Mouse (Mus musculus): Measurements from ENCODE around the gene Zzz3. TPM values are rescaled to one million over a fixed set of nuclear protein-coding genes. Genes with fewer than 3 reads are reported as not detected.

Gene Zzz3
- polyA plus RNA-seq, 1 experiment = 19.1 TPM

GRCm38 (mm10) chr3:152465338-152465737, 70.1 kb downstream of the Zzz3 start:
- no peak overlapping the region for H3K4me3 ChIP-seq (ENCODE audit: insufficient read depth, low read depth, low read length)
- TF ChIP-seq CTCF (conservative IDR thresholded peaks at IDR 0.05; ENCODE audit: insufficient read depth, insufficient read length, low read depth, low read length) = no peak
- TF ChIP-seq POLR2A (IDR thresholded peaks at IDR 0.05; ENCODE audit: low read depth, low read length) = no peak
- no peak overlapping the region for H3K27ac ChIP-seq (ENCODE audit: insufficient read depth, low read depth, low read length)
- WGBS = 90% methylated on average over 6 of the region's 6 CpGs
- peaks cover 2% of the 10 kb centered on the region; the same call in 1 of the 2 replicates for H3K36me3 ChIP-seq (ENCODE audit: control insufficient read depth, insufficient read depth, low read length)
- H3K27me3 ChIP-seq (replicated peaks; ENCODE audit: control insufficient read depth, insufficient read depth, low read length) = no peaks in the 10 kb centered on the region
- DNase-seq = no peak
- no peaks in the 10 kb centered on the region; the same call in 1 of the 2 replicates for H3K4me1 ChIP-seq (ENCODE audit: control insufficient read depth, insufficient read depth, low read length)

- H3K4me1 ChIP-seq (ENCODE audit: control insufficient read depth, insufficient read depth, low read length) = no peaks in the 10 kb centered on the region
- WGBS = 91% methylated on average over 9 of the region's 9 CpGs
- H3K27ac ChIP-seq (ENCODE audit: insufficient read depth, low read depth, low read length) = no peak overlapping the region
- peaks cover 2% of the 10 kb centered on the region; the same call in 1 of the 2 replicates for H3K36me3 ChIP-seq (ENCODE audit: control insufficient read depth, insufficient read depth, low read length)
- no peak overlapping the region for H3K4me3 ChIP-seq (ENCODE audit: insufficient read depth, low read depth, low read length)
- H3K27me3 ChIP-seq (replicated peaks; ENCODE audit: control insufficient read depth, insufficient read depth, low read length) = no peaks in the 10 kb centered on the region
- no peak for TF ChIP-seq CTCF (conservative IDR thresholded peaks at IDR 0.05; ENCODE audit: insufficient read depth, insufficient read length, low read depth, low read length)
- TF ChIP-seq POLR2A (IDR thresholded peaks at IDR 0.05; ENCODE audit: low read depth, low read length) = no peak
- no peak for DNase-seq
Observed at GRCm38 (mm10) chr3:152466849-152467248, 71.6 kb downstream of the Zzz3 start.

DNA sequence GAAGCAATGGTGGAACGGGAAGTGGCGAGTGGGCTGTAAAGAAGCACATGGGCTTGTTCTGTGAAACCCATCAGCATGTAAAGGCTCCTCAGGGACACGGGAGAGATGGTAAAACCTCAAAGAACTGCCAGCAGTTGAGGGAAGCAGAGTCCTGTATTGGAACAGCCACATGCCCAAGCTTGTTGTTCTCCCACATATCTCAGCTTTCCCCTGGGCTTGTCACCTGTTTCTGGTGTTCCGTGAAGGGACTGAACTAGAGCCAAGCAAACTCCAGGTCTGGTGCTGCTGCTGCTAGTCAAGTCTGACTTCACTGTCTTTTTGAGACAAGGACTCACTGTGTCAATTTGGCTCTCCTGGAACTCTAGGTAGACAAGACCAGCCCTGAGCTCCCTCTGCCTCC, 72.0 kb downstream of the Zzz3 start:
- Histone ChIP-seq H3K27me3 (replicated peaks; ENCODE audit: control insufficient read depth, insufficient read depth, low read length) (no peaks in the 10 kb centered on the region), H3K4me1 (ENCODE audit: control insufficient read depth, insufficient read depth, low read length) (no peaks in the 10 kb centered on the region), H3K4me3 (ENCODE audit: insufficient read depth, low read depth, low read length) (no peak overlapping the region), H3K27ac (ENCODE audit: insufficient read depth, low read depth, low read length) (no peak overlapping the region), H3K36me3 (ENCODE audit: control insufficient read depth, insufficient read depth, low read length) (peaks cover 2% of the 10 kb centered on the region; the same call in 1 of the 2 replicates)
- WGBS = 85% methylated on average over 4 of the region's 4 CpGs
- no peak for TF ChIP-seq POLR2A (IDR thresholded peaks at IDR 0.05; ENCODE audit: low read depth, low read length)
- TF ChIP-seq CTCF (conservative IDR thresholded peaks at IDR 0.05; ENCODE audit: insufficient read depth, insufficient read length, low read depth, low read length) = no peak
- DNase-seq = no peak

- no peak for TF ChIP-seq POLR2A (IDR thresholded peaks at IDR 0.05; ENCODE audit: low read depth, low read length)
- TF ChIP-seq CTCF (conservative IDR thresholded peaks at IDR 0.05; ENCODE audit: insufficient read depth, insufficient read length, low read depth, low read length) = no peak
- H3K4me3 ChIP-seq (ENCODE audit: insufficient read depth, low read depth, low read length) = no peak overlapping the region
- H3K36me3 ChIP-seq (ENCODE audit: control insufficient read depth, insufficient read depth, low read length) = no peaks in the 10 kb centered on the region
- no peaks in the 10 kb centered on the region for H3K4me1 ChIP-seq (ENCODE audit: control insufficient read depth, insufficient read depth, low read length)
- no peak overlapping the region for H3K27ac ChIP-seq (ENCODE audit: insufficient read depth, low read depth, low read length)
- 87% methylated on average over 8 of the region's 8 CpGs for WGBS
- H3K27me3 ChIP-seq (replicated peaks; ENCODE audit: control insufficient read depth, insufficient read depth, low read length) = no peaks in the 10 kb centered on the region
- DNase-seq = no peak
Observed at GRCm38 (mm10) chr3:152468032-152468431, 72.8 kb downstream of the Zzz3 start.

DNA sequence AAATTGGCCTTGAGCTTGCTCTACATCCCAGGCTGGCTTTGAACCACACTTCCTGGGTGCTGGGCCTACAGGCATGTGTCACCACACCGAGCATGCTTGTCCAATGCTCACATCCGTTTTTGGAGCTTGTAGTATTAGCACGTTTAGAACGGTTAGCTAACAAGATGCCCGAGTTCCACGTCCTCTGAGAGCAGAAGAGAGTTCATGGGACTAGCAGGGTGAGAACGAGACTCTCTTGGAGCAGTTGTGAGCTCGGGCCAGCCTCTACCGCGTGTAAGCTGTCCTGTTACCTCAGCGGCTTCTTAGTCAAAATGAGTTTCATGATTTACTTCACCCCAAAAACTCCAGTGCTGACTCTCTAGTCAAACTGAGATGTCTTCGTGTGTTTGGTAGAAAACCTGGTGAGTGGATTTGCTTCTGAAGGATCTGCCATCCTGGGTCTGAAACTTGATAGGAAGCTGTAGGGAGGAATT, 73.3 kb downstream of the Zzz3 start:
- H3K4me1 ChIP-seq (ENCODE audit: control insufficient read depth, insufficient read depth, low read length) = no peaks in the 10 kb centered on the region
- H3K4me3 ChIP-seq (ENCODE audit: insufficient read depth, low read depth, low read length) = no peak overlapping the region
- no peaks in the 10 kb centered on the region for H3K36me3 ChIP-seq (ENCODE audit: control insufficient read depth, insufficient read depth, low read length)
- TF ChIP-seq CTCF (conservative IDR thresholded peaks at IDR 0.05; ENCODE audit: insufficient read depth, insufficient read length, low read depth, low read length) (no peak), POLR2A (IDR thresholded peaks at IDR 0.05; ENCODE audit: low read depth, low read length) (no peak)
- H3K27ac ChIP-seq (ENCODE audit: insufficient read depth, low read depth, low read length) = no peak overlapping the region
- H3K27me3 ChIP-seq (replicated peaks; ENCODE audit: control insufficient read depth, insufficient read depth, low read length) = no peaks in the 10 kb centered on the region
- 63% methylated on average over 12 of the region's 12 CpGs for WGBS
- no peak for DNase-seq

DNA sequence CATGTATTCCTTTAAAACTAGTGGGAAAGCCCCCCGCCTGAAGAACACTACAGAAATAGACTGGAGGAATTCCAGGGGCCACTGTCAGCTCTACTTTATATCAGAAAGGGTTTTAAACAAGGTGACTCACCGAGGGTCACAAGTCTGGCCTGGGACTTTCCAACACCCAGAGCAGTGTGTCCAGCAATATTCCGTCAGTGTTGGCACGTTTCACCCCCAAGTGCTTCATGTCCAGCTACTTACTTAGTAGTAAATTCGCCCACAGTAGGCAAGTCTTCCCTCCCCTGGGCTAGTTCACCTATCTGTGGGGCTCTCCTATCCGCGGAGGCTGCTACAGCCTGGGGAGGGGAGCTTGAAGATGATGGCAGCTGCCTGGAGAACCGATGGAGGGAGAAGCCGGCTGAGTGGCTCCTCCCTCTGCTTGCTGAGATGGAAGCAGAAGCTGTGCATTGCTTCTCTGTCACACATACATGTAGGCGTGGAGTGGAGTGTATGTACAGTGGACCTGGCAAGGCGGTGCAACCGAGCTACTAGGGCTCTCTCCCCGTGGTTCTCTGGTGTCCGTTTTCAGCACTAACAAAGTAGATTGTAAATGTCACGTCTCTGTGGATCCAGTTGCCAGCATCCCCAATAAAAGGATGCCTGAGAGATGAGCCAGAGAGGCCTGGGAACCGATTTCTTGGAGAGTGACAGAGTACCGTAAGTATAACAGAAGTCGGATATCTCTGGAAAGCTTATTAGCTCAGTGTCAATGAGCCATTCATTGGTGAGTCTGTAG, 74.3 kb downstream of the Zzz3 start:
- 50% methylated on average over 18 of the region's 18 CpGs for WGBS
- Histone ChIP-seq H3K36me3 (ENCODE audit: control insufficient read depth, insufficient read depth, low read length) (no peaks in the 10 kb centered on the region), H3K27me3 (replicated peaks; ENCODE audit: control insufficient read depth, insufficient read depth, low read length) (no peaks in the 10 kb centered on the region), H3K4me3 (ENCODE audit: insufficient read depth, low read depth, low read length) (no peak overlapping the region), H3K27ac (ENCODE audit: insufficient read depth, low read depth, low read length) (no peak overlapping the region), H3K4me1 (ENCODE audit: control insufficient read depth, insufficient read depth, low read length) (no peaks in the 10 kb centered on the region)
- DNase-seq = no peak
- no peak for TF ChIP-seq POLR2A (IDR thresholded peaks at IDR 0.05; ENCODE audit: low read depth, low read length)
- no peak for TF ChIP-seq CTCF (conservative IDR thresholded peaks at IDR 0.05; ENCODE audit: insufficient read depth, insufficient read length, low read depth, low read length)

GRCm38 (mm10) chr3:152470347-152470746, 75.1 kb downstream of the Zzz3 start:
- TF ChIP-seq POLR2A (IDR thresholded peaks at IDR 0.05; ENCODE audit: low read depth, low read length) = no peak
- no peak for TF ChIP-seq CTCF (conservative IDR thresholded peaks at IDR 0.05; ENCODE audit: insufficient read depth, insufficient read length, low read depth, low read length)
- Histone ChIP-seq H3K36me3 (ENCODE audit: control insufficient read depth, insufficient read depth, low read length) (no peaks in the 10 kb centered on the region), H3K4me1 (ENCODE audit: control insufficient read depth, insufficient read depth, low read length) (no peaks in the 10 kb centered on the region), H3K27me3 (replicated peaks; ENCODE audit: control insufficient read depth, insufficient read depth, low read length) (no peaks in the 10 kb centered on the region), H3K27ac (ENCODE audit: insufficient read depth, low read depth, low read length) (no peak overlapping the region), H3K4me3 (ENCODE audit: insufficient read depth, low read depth, low read length) (no peak overlapping the region)
- WGBS = 73% methylated on average over 10 of the region's 10 CpGs
- no peak for DNase-seq
